19 mouse cellular contexts compared by ENCODE assay signal in the genomic region with DNA sequence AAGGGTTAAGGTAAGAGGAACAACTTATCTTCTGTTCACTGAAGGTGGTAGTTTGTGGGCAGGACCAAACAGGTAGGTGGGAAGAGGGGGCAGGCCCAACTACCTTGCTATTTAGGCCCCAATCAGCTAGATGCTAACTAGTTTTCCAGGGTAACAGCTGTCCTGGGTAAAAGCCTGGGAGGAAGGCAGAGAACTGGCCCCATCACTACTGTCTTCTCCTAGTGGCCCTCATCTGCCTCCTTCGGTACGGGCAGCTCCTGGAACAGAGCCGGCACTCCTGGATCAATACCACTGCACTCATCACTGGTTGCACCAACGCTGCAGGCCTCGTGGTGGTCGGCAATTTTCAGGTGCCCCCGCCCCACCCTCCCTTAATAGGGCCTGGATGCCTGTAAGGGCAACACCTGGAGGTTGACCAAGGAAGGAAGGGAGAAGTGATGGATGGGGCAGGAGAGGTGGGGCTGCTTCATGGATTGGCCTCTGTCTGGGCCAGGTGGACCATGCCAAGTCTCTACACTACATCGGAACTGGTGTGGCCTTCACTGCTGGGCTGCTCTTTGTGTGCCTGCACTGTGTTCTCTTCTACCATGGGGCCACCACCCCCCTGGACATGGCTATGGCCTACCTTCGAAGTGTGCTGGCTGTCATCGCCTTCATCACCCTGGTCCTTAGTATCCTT. TPM values are rescaled to one million over a fixed set of nuclear protein-coding genes. Genes with fewer than 3 reads are reported as not detected.
A peak's percentile ranks its signal among the peaks of the same experiment; 100 is the strongest.
DNase-seq lines count a peak whose midpoint lies in the region; ATAC-seq and TF ChIP-seq lines count a peak whose summit lies in the region.
"Had no signal": no experiment of that assay in that cellular context is flagged by ENCODE, and none has a peak within 500 bp of the region (broad histone marks: within the 10 kb centered on the region; RNA-seq: fewer than 3 reads in every experiment).

No protein-coding gene starts in this region.

- peaks cover 21% of the 10 kb centered on the region for H3K36me3 ChIP-seq in liver, adult 2 months (ENCODE audit: control insufficient read depth, insufficient read depth, low read length)
- peaks cover 68% of the 10 kb centered on the region for H3K36me3 ChIP-seq in G1E (replicated peaks)
- H3K36me3 ChIP-seq in liver, embryonic 14.5 days (replicated peaks; ENCODE audit: control insufficient read depth, insufficient read depth, low read depth) = peaks cover 20% of the 10 kb centered on the region

- TF ChIP-seq CTCF in liver, adult 2 months (IDR thresholded peaks at IDR 0.05; ENCODE audit: low read depth, low read length) = no peak
- TF ChIP-seq CTCF in G1E (IDR thresholded peaks at IDR 0.05; ENCODE audit: low read depth, low read length) = no peak
- TF ChIP-seq CTCF in liver, embryonic 14.5 days (IDR thresholded peaks at IDR 0.05; ENCODE audit: low read depth) = no peak

- H3K27ac ChIP-seq in liver, adult 2 months (replicated peaks; ENCODE audit: insufficient read depth, low read depth, low read length) = no peak overlapping the region
- H3K27ac ChIP-seq in liver, embryonic 14.5 days = no peak overlapping the region
- H3K27ac ChIP-seq: hindbrain, embryonic 10.5 days; hindbrain, postnatal 0 days; kidney, postnatal 0 days had no signal

- H3K27me3 ChIP-seq in liver, adult 2 months (ENCODE audit: control insufficient read depth, insufficient read depth, low read length) = no peaks in the 10 kb centered on the region
- peaks cover 9% of the 10 kb centered on the region; the same call in 1 of the 2 replicates for H3K27me3 ChIP-seq in G1E (ENCODE audit: insufficient read depth, low read length)
- peaks cover 30% of the 10 kb centered on the region for H3K27me3 ChIP-seq in liver, embryonic 14.5 days (ENCODE audit: control insufficient read depth, insufficient read depth, low read length)
- H3K27me3 ChIP-seq: heart, embryonic 13.5 days had no signal

- no peaks in the 10 kb centered on the region for H3K9me3 ChIP-seq in G1E (replicated peaks)
- H3K9me3 ChIP-seq in liver, embryonic 14.5 days (ENCODE audit: control insufficient read depth, low read length) = no peaks in the 10 kb centered on the region
- H3K9me3 ChIP-seq: heart, embryonic 13.5 days; hindbrain, embryonic 10.5 days had no signal

- H3K9ac ChIP-seq in liver, adult 2 months (ENCODE audit: low read depth, low read length) = 0 out of 2 replicates have a peak overlapping the region, but pooled peaks have one; percentile 13
- no peak overlapping the region for H3K9ac ChIP-seq in liver, embryonic 14.5 days (replicated peaks)
- H3K9ac ChIP-seq: forebrain, postnatal 0 days had no signal

- no peak overlapping the region for H3K4me3 ChIP-seq in liver, adult 2 months (ENCODE audit: insufficient read depth, low read depth, low read length)
- peak overlapping the region; percentile 54; the same call in 1 of the 2 replicates for H3K4me3 ChIP-seq in G1E (ENCODE audit: low read depth, low read length)
- H3K4me3 ChIP-seq in liver, embryonic 14.5 days (ENCODE audit: insufficient read depth in 1 of 2, low read depth in 2 of 2, low read length in 2 of 2) = no peak overlapping the region
- H3K4me3 ChIP-seq: heart, embryonic 13.5 days; hindbrain, embryonic 10.5 days had no signal

- WGBS in liver, adult 2 months = 40% methylated on average over 10 of the region's 10 CpGs
- WGBS in liver, embryonic 14.5 days (ENCODE audit: insufficient replicate concordance) = 81% methylated on average over 10 of the region's 10 CpGs

- no peak for TF ChIP-seq EP300 in liver, embryonic 14.5 days (IDR thresholded peaks at IDR 0.05; ENCODE audit: low read depth)

- peak overlapping the region; percentile 35 for H3K4me2 ChIP-seq in liver, embryonic 14.5 days (ENCODE audit: low read depth)
- H3K4me2 ChIP-seq: heart, embryonic 13.5 days had no signal

- peaks cover 32% of the 10 kb centered on the region for H3K4me1 ChIP-seq in liver, adult 2 months (ENCODE audit: control insufficient read depth, insufficient read depth, low read length)
- peaks cover 86% of the 10 kb centered on the region for H3K4me1 ChIP-seq in G1E (ENCODE audit: insufficient read depth, low read depth, low read length)
- peaks cover 15 to 38% of the 10 kb centered on the region in 2 experiments for H3K4me1 ChIP-seq in liver, embryonic 14.5 days (replicated peaks; ENCODE audit: control insufficient read depth in 2 of 2, insufficient read depth in 2 of 2, low read length in 1 of 2)

- ATAC-seq in G1E (ENCODE audit: extremely low read depth, insufficient number of reproducible peaks, low FRiP score, poor library complexity, severe bottlenecking) = no peak
- no peak for ATAC-seq in liver, embryonic 14.5 days (ENCODE audit: insufficient read depth)
- ATAC-seq: forebrain, postnatal 0 days; hindbrain, postnatal 0 days; intestine, postnatal 0 days; midbrain, embryonic 16.5 days had no signal

- peak; percentile 28 for DNase-seq in cerebellum, adult 9-11 months
- DNase-seq in cerebellum, postnatal 10 days = no peak
- no peak for DNase-seq in liver, adult 2 months (ENCODE audit: extremely low read depth, low read depth, low spot score)
- DNase-seq in liver (no peak), G1E (ENCODE audit: low spot score) (no peak)
- DNase-seq in liver, embryonic 14.5 days (ENCODE audit: low read depth in 3 of 3, low spot score in 3 of 3) = no peak
- no peak for DNase-seq in c-Kit-positive CD71-positive TER-119-positive erythroid progenitor cells, embryonic 14.5 days (ENCODE audit: low spot score)
- DNase-seq: cerebellum, adult 8-10 months; embryo, embryonic 11 days; forebrain, postnatal 0 days; lung, postnatal 10 days; right cerebral cortex, postnatal 25 days; thymus, postnatal 25 days had no signal

- peaks cover 3% of the 10 kb centered on the region; the same call in 1 of the 2 replicates for H3K79me2 ChIP-seq in liver, adult 2 months (ENCODE audit: control insufficient read depth, insufficient read depth, low read length)

- TF ChIP-seq POLR2A in liver, adult 2 months (IDR thresholded peaks at IDR 0.05; ENCODE audit: extremely low read depth, insufficient read depth, low read length) = no peak

RNA-seq across cellular contexts. Expression of a gene that starts 3.0 kb away (rescaled TPM):
- 62.9 and 78.9 TPM in 2 replicates for total RNA-seq in liver, adult 2 months (2014; rRNA removed)
- 202 and 244 TPM in 2 replicates for polyA plus RNA-seq in liver, adult 2 months (2012; rRNA removed)
- total RNA-seq in G1E (2014; fragmentation: Nextera tagmentation) (5.5 and 6.0 TPM in 2 replicates), G1E (2017) (0.55 and 1.2 TPM in 2 replicates)
- 5.1 and 5.6 TPM in 2 replicates for polyA plus RNA-seq in G1E (2012)
- 39.0 and 58.3 TPM in 2 replicates for polyA plus RNA-seq in liver, embryonic 14.5 days (2012; rRNA removed)
- polyA plus RNA-seq in liver, embryonic 14.5 days (2014; fragmentation: Nextera tagmentation; extraction: Ambion mirVana) = 43.6 and 48.0 TPM in 2 replicates

RNA-seq across cellular contexts. Expression of a gene that starts 8.5 kb away (rescaled TPM):
- total RNA-seq in liver, adult 2 months (2014; rRNA removed) = 58.1 and 62.6 TPM in 2 replicates
- polyA plus RNA-seq in liver, adult 2 months (2012; rRNA removed) = 66.4 and 75.2 TPM in 2 replicates
- 238 and 244 TPM in 2 replicates for total RNA-seq in G1E (2014; fragmentation: Nextera tagmentation)
- total RNA-seq in G1E (2017) = 153 and 179 TPM in 2 replicates
- polyA plus RNA-seq in G1E (2012) = 120 and 165 TPM in 2 replicates
- 40.3 and 42.8 TPM in 2 replicates for polyA plus RNA-seq in liver, embryonic 14.5 days (2012; rRNA removed)
- 68.0 and 75.4 TPM in 2 replicates for polyA plus RNA-seq in liver, embryonic 14.5 days (2014; fragmentation: Nextera tagmentation; extraction: Ambion mirVana)

RNA-seq across cellular contexts. Expression of a gene that starts 11.1 kb away (rescaled TPM):
- 10.2 and 14.2 TPM in 2 replicates for total RNA-seq in liver, adult 2 months (2014; rRNA removed)
- polyA plus RNA-seq in liver, adult 2 months (2012; rRNA removed) = 17.5 and 18.5 TPM in 2 replicates
- total RNA-seq in G1E (2014; fragmentation: Nextera tagmentation) = 71.0 and 74.9 TPM in 2 replicates
- total RNA-seq in G1E (2017) = 26.4 and 29.7 TPM in 2 replicates
- 33.9 and 34.7 TPM in 2 replicates for polyA plus RNA-seq in G1E (2012)
- 8.7 and 10.1 TPM in 2 replicates for polyA plus RNA-seq in liver, embryonic 14.5 days (2012; rRNA removed)
- polyA plus RNA-seq in liver, embryonic 14.5 days (2014; fragmentation: Nextera tagmentation; extraction: Ambion mirVana) = 7.9 and 10.9 TPM in 2 replicates

RNA-seq across cellular contexts. Expression of a gene that starts 13.2 kb away (rescaled TPM):
- total RNA-seq in liver, adult 2 months (2014; rRNA removed) = 15.2 TPM in 2 replicates
- polyA plus RNA-seq in liver, adult 2 months (2012; rRNA removed) = 10.5 and 11.9 TPM in 2 replicates
- total RNA-seq in G1E (2014; fragmentation: Nextera tagmentation) (99.6 and 100 TPM in 2 replicates), G1E (2017) (116 and 119 TPM in 2 replicates)
- 26.3 and 29.7 TPM in 2 replicates for polyA plus RNA-seq in G1E (2012)
- 23.9 and 32.7 TPM in 2 replicates for polyA plus RNA-seq in liver, embryonic 14.5 days (2012; rRNA removed)
- 49.6 and 58.7 TPM in 2 replicates for polyA plus RNA-seq in liver, embryonic 14.5 days (2014; fragmentation: Nextera tagmentation; extraction: Ambion mirVana)

RNA-seq across cellular contexts. Expression of a gene that starts 22.0 kb away (rescaled TPM):
- total RNA-seq in liver, adult 2 months (2014; rRNA removed) = 18.9 and 20.5 TPM in 2 replicates
- polyA plus RNA-seq in liver, adult 2 months (2012; rRNA removed) = 18.3 and 18.5 TPM in 2 replicates
- total RNA-seq in G1E (2014; fragmentation: Nextera tagmentation) = 187 and 244 TPM in 2 replicates
- 163 and 182 TPM in 2 replicates for total RNA-seq in G1E (2017)
- polyA plus RNA-seq in G1E (2012) = 133 and 183 TPM in 2 replicates
- 72.5 and 80.0 TPM in 2 replicates for polyA plus RNA-seq in liver, embryonic 14.5 days (2012; rRNA removed)
- 81.0 and 94.5 TPM in 2 replicates for polyA plus RNA-seq in liver, embryonic 14.5 days (2014; fragmentation: Nextera tagmentation; extraction: Ambion mirVana)
